Mouse (Mus musculus) neural tube, embryonic 15.5 days (tissue): ENCODE results near the gene Ralgds. TPM values are rescaled to one million over a fixed set of nuclear protein-coding genes. Genes with fewer than 3 reads are reported as not detected.

ENCODE experiments used
- ATAC-seq: fragments of 200-750 bp; cut with Nextera tagmentation; 2 replicates; pipeline ENCODE4 v1.8.0; 2017; ENCODE audit warnings: mild to moderate bottlenecking, moderate TSS enrichment, moderate library complexity; ENCODE audit not compliant: low FRiP score
- H3K27ac ChIP-seq: fragments of 300-500 bp; sonication (generic); replicated peaks from 2 replicates; pipeline ENCODE4 v1.5.1; 2015; ENCODE audit warnings: mild to moderate bottlenecking, inconsistent platforms
- H3K27me3 ChIP-seq: fragments of 300-500 bp; sonication (generic); replicated peaks from 2 replicates; pipeline ENCODE4 v1.6.1; 2015; ENCODE audit warnings: inconsistent platforms
- H3K36me3 ChIP-seq: fragments of 300-500 bp; sonication (generic); 2 replicates; pipeline ENCODE4 v1.6.1; 2015; ENCODE audit warnings: inconsistent platforms
- H3K4me1 ChIP-seq: fragments of 300-500 bp; sonication (generic); 2 replicates; pipeline ENCODE4 v1.6.1; 2015; ENCODE audit warnings: inconsistent platforms
- H3K4me2 ChIP-seq: fragments of 300-500 bp; sonication (generic); 2 replicates; pipeline ENCODE4 v1.6.1; 2015; ENCODE audit warnings: inconsistent platforms, mild to moderate bottlenecking, moderate library complexity
- H3K4me3 ChIP-seq: fragments of 300-500 bp; sonication (generic); replicated peaks from 2 replicates; pipeline ENCODE4 v1.5.1; 2015; ENCODE audit warnings: mild to moderate bottlenecking, inconsistent platforms
- H3K9ac ChIP-seq: fragments of 300-500 bp; sonication (generic); replicated peaks from 2 replicates; pipeline ENCODE4 v1.6.1; 2015; ENCODE audit warnings: mild to moderate bottlenecking, inconsistent platforms
- H3K9me3 ChIP-seq: fragments of 300-500 bp; sonication (generic); replicated peaks from 2 replicates; pipeline ENCODE4 v1.6.1; 2016; ENCODE audit warnings: inconsistent platforms
- WGBS: fragments of 180-500 bp; shearing (Covaris S2); methylation state at CpG from one replicate; pipeline ENCODE4 v1.1.7; 2015; ENCODE audit warnings: mixed read lengths; 5-methylcytosine and 5-hydroxymethylcytosine counted together
- polyA plus RNA-seq: library from polyadenylated mRNA; unstranded; fragments of >200 nt; fragmentation: Nextera tagmentation; extraction: Ambion mirVana; gene quantifications from 2 replicates; pipeline ENCODE4 v1.2.1, GENCODE M21; 2015

Ralgds gene
- polyA plus RNA-seq, 1 experiment from 2014 or later: 70.4 TPM

DNA sequence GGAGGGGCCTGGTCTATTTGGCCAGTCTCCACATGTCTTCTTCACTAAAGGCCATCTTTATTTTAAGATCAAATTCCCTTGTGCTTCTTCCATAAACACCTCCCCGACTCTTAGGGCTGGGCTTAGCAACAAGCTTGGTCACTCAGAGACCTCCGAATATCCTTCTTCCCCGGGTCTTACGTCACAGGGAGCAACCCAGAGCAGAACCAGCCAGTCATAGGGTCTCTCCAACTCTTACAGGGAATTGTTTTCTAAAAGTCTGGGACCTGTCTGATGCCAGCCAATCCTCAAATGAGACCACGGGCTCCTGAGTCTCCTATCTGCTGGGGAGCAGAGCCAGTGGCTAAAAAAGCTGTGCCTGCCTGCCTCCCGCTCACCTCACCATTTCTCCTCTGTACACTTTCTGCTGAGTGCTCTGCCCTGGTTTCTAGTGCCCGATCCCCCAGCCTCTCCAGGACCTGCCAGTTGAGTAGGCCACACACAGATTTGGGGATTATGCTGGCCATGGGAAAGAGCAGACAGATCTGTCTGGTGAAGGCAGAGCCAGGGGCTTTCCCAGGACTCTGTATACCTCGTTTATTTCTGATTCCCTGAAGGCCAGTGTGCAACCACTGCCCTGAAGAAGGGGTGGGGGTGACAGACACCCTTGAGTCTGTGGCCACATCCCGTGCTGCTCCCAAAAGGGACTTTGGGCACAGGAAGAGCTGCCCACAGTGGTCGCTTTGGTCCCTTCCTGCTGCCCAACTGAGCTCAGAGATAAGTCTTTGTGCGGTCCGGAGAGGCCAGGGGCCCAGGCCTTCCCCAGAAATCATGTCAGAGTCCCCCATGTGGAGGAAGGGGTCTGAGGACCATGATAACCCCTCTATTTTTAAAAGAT is 86.0 kb downstream of the Ralgds start:
- no peak overlapping the region for H3K27ac ChIP-seq
- H3K4me2 ChIP-seq: no peak overlapping the region
- H3K4me3 ChIP-seq: no peak overlapping the region
- H3K9me3 ChIP-seq: no peaks in the 10 kb centered on the region
- H3K4me1 ChIP-seq: no peaks in the 10 kb centered on the region
- no peak overlapping the region for H3K9ac ChIP-seq
- 71% methylated on average over 12 of the region's 12 CpGs for WGBS
- H3K27me3 ChIP-seq: 0 out of 2 replicates have a peak, but pooled peaks cover 3% of the 10 kb centered on the region
- ATAC-seq: no peak
- no peaks in the 10 kb centered on the region for H3K36me3 ChIP-seq

DNA sequence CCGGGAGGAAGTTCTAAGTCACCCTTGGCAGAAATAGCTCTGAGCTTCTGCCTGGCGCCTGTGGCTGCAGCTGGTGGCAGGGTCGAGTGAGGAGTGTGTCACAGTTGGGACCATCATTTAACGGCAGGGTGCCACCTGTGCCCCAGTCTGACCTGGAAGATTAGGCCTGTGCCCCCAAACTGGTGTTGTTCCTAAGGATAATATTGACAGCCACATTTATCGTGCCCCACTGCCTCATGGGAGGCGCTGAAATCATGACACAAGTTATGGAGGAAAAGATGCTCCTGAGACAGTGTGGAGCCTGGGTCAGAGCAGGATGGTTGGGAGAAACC is 86.6 kb downstream of the Ralgds start:
- Histone ChIP-seq H3K4me2 (no peak overlapping the region), H3K9ac (no peak overlapping the region), H3K36me3 (no peaks in the 10 kb centered on the region), H3K9me3 (no peaks in the 10 kb centered on the region), H3K4me3 (no peak overlapping the region), H3K27me3 (no peaks in the 10 kb centered on the region), H3K4me1 (no peaks in the 10 kb centered on the region), H3K27ac (no peak overlapping the region)
- no peak for ATAC-seq
- WGBS: 70% methylated on average over 6 of the region's 6 CpGs

DNA sequence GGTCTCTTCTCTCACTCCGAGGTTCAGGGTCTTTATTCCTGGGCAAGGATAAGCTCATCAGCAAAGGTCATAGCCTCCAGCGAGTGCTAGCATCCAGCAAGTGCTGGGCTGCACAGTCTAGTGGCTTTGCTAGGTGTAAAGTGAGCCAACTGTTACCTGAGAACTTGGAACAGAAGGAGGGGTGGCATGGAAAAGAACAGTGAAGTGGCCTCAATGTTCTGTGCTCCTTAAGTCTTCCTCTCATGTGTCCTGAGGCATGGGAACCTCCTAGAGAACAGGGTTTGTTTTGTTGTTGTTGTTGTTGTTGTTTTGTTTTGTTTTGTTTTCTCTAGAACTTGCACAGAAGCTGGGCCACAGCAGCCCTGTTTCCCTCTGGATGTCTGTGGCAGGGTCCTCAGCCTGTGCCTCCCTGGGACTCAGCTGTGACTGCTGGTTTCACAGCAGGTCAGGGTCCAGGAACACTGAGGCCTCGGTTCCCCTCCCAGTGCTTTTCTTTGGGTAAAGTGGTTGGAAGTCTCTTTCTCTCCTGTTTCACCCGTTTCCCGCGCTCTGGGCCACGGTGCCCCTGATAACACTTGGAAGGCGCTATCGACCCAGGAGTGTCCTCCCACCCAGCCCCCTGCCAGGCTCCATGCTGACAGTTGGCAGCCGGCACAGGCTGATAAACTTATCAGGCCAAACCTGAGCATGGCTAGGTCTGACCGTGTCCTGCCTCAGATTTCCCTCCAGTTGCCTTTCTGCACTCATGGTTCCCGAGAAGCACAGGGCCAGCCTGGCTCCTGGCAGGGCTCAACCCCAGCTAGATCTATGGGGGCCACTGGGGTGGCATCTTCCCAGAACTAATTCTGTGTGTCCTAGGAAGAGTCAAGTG is 89.0 kb downstream of the Ralgds start:
- no peaks in the 10 kb centered on the region for H3K36me3 ChIP-seq
- no peak overlapping the region for H3K9ac ChIP-seq
- WGBS: 62% methylated on average over 11 of the region's 12 CpGs
- ATAC-seq: no peak
- H3K9me3 ChIP-seq: no peaks in the 10 kb centered on the region
- H3K27me3 ChIP-seq: no peaks in the 10 kb centered on the region
- no peaks in the 10 kb centered on the region for H3K4me1 ChIP-seq
- no peak overlapping the region for H3K4me3 ChIP-seq
- no peak overlapping the region for H3K4me2 ChIP-seq
- H3K27ac ChIP-seq: no peak overlapping the region

Other genes with a start within 250 kb of the Ralgds start
- 12.4 and 13.9 TPM in 2 replicates for gene Ppp1r26, start 66.3 kb upstream of the Ralgds start, polyA plus RNA-seq
- 4.4 and 5.7 TPM in 2 replicates for gene 1700007K13Rik, start 46.8 kb upstream of the Ralgds start, polyA plus RNA-seq
- gene Mrps2, start 45.1 kb upstream of the Ralgds start, polyA plus RNA-seq: 51.4 and 55.5 TPM in 2 replicates
- gene Gbgt1, start 16.2 kb upstream of the Ralgds start, polyA plus RNA-seq: 1.2 and 2.1 TPM in 2 replicates
- gene Gm10134, start 7.0 kb upstream of the Ralgds start, polyA plus RNA-seq: 2.1 and 3.5 TPM in 2 replicates
- gene Cel, start 50.3 kb downstream of the Ralgds start, polyA plus RNA-seq: 0.09 and 3.3 TPM in 2 replicates
- gene Gtf3c5, start 70.6 kb downstream of the Ralgds start, polyA plus RNA-seq: 37.2 and 40.1 TPM in 2 replicates
- gene Gfi1b, start 108.9 kb downstream of the Ralgds start, polyA plus RNA-seq: 0.87 TPM in 1 of 2 replicates, not detected in the other
- gene Tsc1, start 128.1 kb downstream of the Ralgds start, polyA plus RNA-seq: 29.8 and 33.3 TPM in 2 replicates
- 1.5 TPM in 2 replicates for gene Spaca9, start 186.6 kb downstream of the Ralgds start, polyA plus RNA-seq
- 1.7 and 1.8 TPM in 2 replicates for gene Ak8, start 187.0 kb downstream of the Ralgds start, polyA plus RNA-seq